Mouse (Mus musculus) testis, adult 10 weeks (tissue): Measurements from ENCODE around the gene Gm20388. TPM values are rescaled to one million over a fixed set of nuclear protein-coding genes. Genes with fewer than 3 reads are reported as not detected.

Source experiments
- polyA plus RNA-seq: library from polyadenylated mRNA; stranded (reverse); fragments of 350-450 nt; fragmentation: Illumina TruSeq; extraction: RNeasy Lipid Tissue Mini Kit (QIAGEN cat#74804); gene quantifications from one replicate; pipeline ENCODE4 v1.2.3, GENCODE M21; 2014; ENCODE audit warnings: low read depth, low replicate concordance

Gm20388 gene
- polyA plus RNA-seq, 1 experiment from 2014 or later = 0.56 TPM

GRCm38 (mm10) chr8:122432443-122433268 lies 2522.0 kb downstream of the Gm20388 start, which contains the start of gene Cyba:
Gene Cyba, minus strand, starts transcription at chr8:122432930.

GRCm38 (mm10) chr8:122443262-122444006 lies 2532.8 kb downstream of the Gm20388 start, which contains the start of gene Mvd:
Gene Mvd, minus strand, starts transcription at chr8:122443422.

GRCm38 (mm10) chr8:122460524-122461472 lies 2550.2 kb downstream of the Gm20388 start, which contains the start of gene Snai3:
Gene Snai3, minus strand, starts transcription at chr8:122460733.

GRCm38 (mm10) chr8:122475580-122476320 lies 2565.1 kb downstream of the Gm20388 start, which contains the start of the genes Rnf166 and Ctu2:
Gene Rnf166, minus strand, starts transcription at chr8:122476064.
Gene Ctu2, plus strand, starts transcription at chr8:122476143.

GRCm38 (mm10) chr8:122551265-122552051 lies 2640.8 kb downstream of the Gm20388 start, which contains the start of gene Piezo1:
Gene Piezo1, minus strand, starts transcription at chr8:122551329.

GRCm38 (mm10) chr8:122567361-122568108 lies 2656.9 kb downstream of the Gm20388 start, which contains the start of gene Cdt1:
Gene Cdt1, plus strand, starts transcription at chr8:122568015.

GRCm38 (mm10) chr8:122576648-122577022 lies 2666.0 kb downstream of the Gm20388 start, which contains the start of gene Aprt:
Gene Aprt, minus strand, starts transcription at chr8:122576909.

GRCm38 (mm10) chr8:122611295-122612133 lies 2700.9 kb downstream of the Gm20388 start, which contains the start of the genes Galns and Trappc2l:
Gene Galns, minus strand, starts transcription at chr8:122611463.
Gene Trappc2l, plus strand, starts transcription at chr8:122611640.

GRCm38 (mm10) chr8:122622727-122623126 lies 2712.1 kb downstream of the Gm20388 start, which contains the start of gene Pabpn1l:
Gene Pabpn1l, minus strand, starts transcription at chr8:122622739.

GRCm38 (mm10) chr8:122699005-122699492 lies 2788.4 kb downstream of the Gm20388 start, which contains the start of gene Cbfa2t3:
Gene Cbfa2t3, minus strand, starts transcription at chr8:122699109.

GRCm38 (mm10) chr8:122775285-122776155 lies 2864.9 kb downstream of the Gm20388 start, which contains the start of gene Acsf3:
Gene Acsf3, plus strand, starts transcription at chr8:122775486.

GRCm38 (mm10) chr8:122847829-122848561 lies 2937.4 kb downstream of the Gm20388 start, which contains the start of gene Cdh15:
Gene Cdh15, plus strand, starts transcription at chr8:122847966.

GRCm38 (mm10) chr8:123042158-123042973 lies 3131.7 kb downstream of the Gm20388 start, which contains the start of gene Ankrd11:
Gene Ankrd11, minus strand, starts transcription at chr8:123042277.

GRCm38 (mm10) chr8:123062721-123063120 lies 3152.1 kb downstream of the Gm20388 start, which contains the start of gene Spg7:
Gene Spg7, plus strand, starts transcription at chr8:123062942.

